In the genomic region with DNA sequence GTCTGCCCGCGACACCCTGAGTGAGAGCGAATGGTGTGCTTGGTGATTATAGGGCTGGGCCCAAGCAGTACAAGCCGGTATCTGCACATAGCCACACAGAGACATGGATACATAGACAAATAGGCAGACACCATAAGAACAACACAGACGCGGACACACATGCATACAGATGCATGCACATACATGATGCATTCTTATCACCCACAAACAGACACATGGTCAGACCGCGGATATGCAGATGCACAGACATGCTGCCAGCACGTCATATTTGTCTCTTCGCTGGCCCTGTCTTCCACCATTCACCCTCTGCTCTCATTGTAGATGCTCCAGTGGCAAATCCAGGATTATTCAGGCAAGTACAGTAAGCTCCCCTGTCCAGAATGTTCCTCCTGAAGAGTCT, we compare ENCODE assay signal across 30 mouse cellular contexts. TPM values are rescaled to one million over a fixed set of nuclear protein-coding genes. Genes with fewer than 3 reads are reported as not detected.
A peak's percentile ranks its signal among the peaks of the same experiment; 100 is the strongest.
DNase-seq lines count a peak whose midpoint lies in the region; ATAC-seq and TF ChIP-seq lines count a peak whose summit lies in the region.
"Had no signal": no experiment of that assay in that cellular context is flagged by ENCODE, and none has a peak within 500 bp of the region (broad histone marks: within the 10 kb centered on the region; RNA-seq: fewer than 3 reads in every experiment).

No protein-coding gene starts in this region.

- H3K9me3 ChIP-seq in liver, embryonic 14.5 days (ENCODE audit: control insufficient read depth, low read length): no peaks in the 10 kb centered on the region
- no peaks in the 10 kb centered on the region for H3K9me3 ChIP-seq in liver, embryonic 11.5 days (ENCODE audit: control insufficient read depth, low read length)
- no peaks in the 10 kb centered on the region for H3K9me3 ChIP-seq in megakaryocyte, embryonic 14.5 days
- H3K9me3 ChIP-seq: embryonic facial prominence, embryonic 10.5 days; embryonic facial prominence, embryonic 13.5 days; forebrain, embryonic 12.5 days; forebrain, embryonic 15.5 days; G1E; heart, embryonic 12.5 days; heart, embryonic 15.5 days; hindbrain, embryonic 10.5 days; hindbrain, embryonic 13.5 days had no signal

- H3K4me3 ChIP-seq in liver, embryonic 14.5 days (ENCODE audit: insufficient read depth in 1 of 2, low read depth in 2 of 2, low read length in 2 of 2): no peak overlapping the region
- no peak overlapping the region for H3K4me3 ChIP-seq in liver, embryonic 11.5 days (ENCODE audit: low read depth, low read length)
- peak overlapping the region; percentile 53 for H3K4me3 ChIP-seq in megakaryocyte, embryonic 14.5 days (replicated peaks)
- H3K4me3 ChIP-seq: embryonic facial prominence, embryonic 10.5 days; embryonic facial prominence, embryonic 13.5 days; erythroblast, embryonic 14.5 days; forebrain, embryonic 12.5 days; forebrain, embryonic 15.5 days; heart, embryonic 12.5 days; heart, embryonic 15.5 days; hindbrain, embryonic 10.5 days; hindbrain, embryonic 13.5 days had no signal

- TF ChIP-seq EP300 in liver, embryonic 14.5 days (IDR thresholded peaks at IDR 0.05; ENCODE audit: low read depth): no peak

- DNase-seq in liver, embryonic 14.5 days (ENCODE audit: low read depth in 3 of 3, low spot score in 3 of 3): peak in 2 of 3 experiments; percentile 26 to 59
- no peak for DNase-seq in liver, embryonic 11.5 days (ENCODE audit: low spot score)
- no peak for DNase-seq in adrenal gland, postnatal 36 days
- DNase-seq: adrenal gland, adult 2 months; adrenal gland, postnatal 14 days; B cell, adult 2 months; cerebellum, adult 11 months; cerebellum, adult 2 months; cerebellum, adult 9-11 months; cerebellum, postnatal 25 days; gastrocnemius, postnatal 25 days; heart, adult 18-20 months; heart, postnatal 10 days; heart, postnatal 36 days had no signal

- H3K4me2 ChIP-seq in liver, embryonic 14.5 days (ENCODE audit: low read depth): no peak overlapping the region
- no peak overlapping the region for H3K4me2 ChIP-seq in liver, embryonic 11.5 days
- H3K4me2 ChIP-seq: embryonic facial prominence, embryonic 13.5 days; forebrain, embryonic 12.5 days; forebrain, embryonic 15.5 days; heart, embryonic 12.5 days; heart, embryonic 15.5 days; hindbrain, embryonic 13.5 days had no signal

- H3K4me1 ChIP-seq in liver, embryonic 14.5 days (replicated peaks; ENCODE audit: control insufficient read depth in 2 of 2, insufficient read depth in 2 of 2, low read length in 1 of 2): no peaks in the 10 kb centered on the region
- H3K4me1 ChIP-seq in liver, embryonic 11.5 days (replicated peaks; ENCODE audit: control insufficient read depth, insufficient read depth, low read length): no peaks in the 10 kb centered on the region
- peaks cover 10% of the 10 kb centered on the region for H3K4me1 ChIP-seq in megakaryocyte, embryonic 14.5 days
- H3K4me1 ChIP-seq: embryonic facial prominence, embryonic 10.5 days; embryonic facial prominence, embryonic 13.5 days; forebrain, embryonic 12.5 days; heart, embryonic 12.5 days; heart, embryonic 15.5 days; hindbrain, embryonic 10.5 days; hindbrain, embryonic 13.5 days had no signal

- TF ChIP-seq CTCF in liver, embryonic 14.5 days (IDR thresholded peaks at IDR 0.05; ENCODE audit: low read depth): no peak

- 76% methylated on average over 10 of the region's 10 CpGs for WGBS in liver, embryonic 14.5 days (ENCODE audit: insufficient replicate concordance)
- WGBS in liver, embryonic 11.5 days: 83% methylated on average over 10 of the region's 10 CpGs

- H3K36me3 ChIP-seq in liver, embryonic 14.5 days (replicated peaks; ENCODE audit: control insufficient read depth, insufficient read depth, low read depth): no peaks in the 10 kb centered on the region
- H3K36me3 ChIP-seq in liver, embryonic 11.5 days (ENCODE audit: control insufficient read depth, insufficient read depth, low read length): no peaks in the 10 kb centered on the region
- H3K36me3 ChIP-seq in megakaryocyte, embryonic 14.5 days (replicated peaks; ENCODE audit: low read length): no peaks in the 10 kb centered on the region
- H3K36me3 ChIP-seq: embryonic facial prominence, embryonic 10.5 days; embryonic facial prominence, embryonic 13.5 days; forebrain, embryonic 12.5 days; forebrain, embryonic 15.5 days; G1E; heart, embryonic 12.5 days; heart, embryonic 15.5 days; hindbrain, embryonic 10.5 days; hindbrain, embryonic 13.5 days had no signal

- no peaks in the 10 kb centered on the region for H3K27me3 ChIP-seq in liver, embryonic 14.5 days (ENCODE audit: control insufficient read depth, insufficient read depth, low read length)
- no peaks in the 10 kb centered on the region for H3K27me3 ChIP-seq in liver, embryonic 11.5 days (replicated peaks; ENCODE audit: control insufficient read depth, insufficient read depth, low read length)
- peaks cover 23% of the 10 kb centered on the region for H3K27me3 ChIP-seq in megakaryocyte, embryonic 14.5 days (replicated peaks)
- H3K27me3 ChIP-seq: embryonic facial prominence, embryonic 13.5 days; forebrain, embryonic 15.5 days; heart, embryonic 12.5 days; hindbrain, embryonic 13.5 days had no signal

- no peak overlapping the region for H3K9ac ChIP-seq in liver, embryonic 14.5 days (replicated peaks)
- no peak overlapping the region for H3K9ac ChIP-seq in liver, embryonic 11.5 days (ENCODE audit: low read depth, low read length)
- H3K9ac ChIP-seq: embryonic facial prominence, embryonic 13.5 days; forebrain, embryonic 12.5 days; forebrain, embryonic 15.5 days; heart, embryonic 12.5 days; heart, embryonic 15.5 days; hindbrain, embryonic 13.5 days had no signal

- no peak overlapping the region for H3K27ac ChIP-seq in liver, embryonic 14.5 days
- no peak overlapping the region for H3K27ac ChIP-seq in liver, embryonic 11.5 days (ENCODE audit: low read depth, low read length)
- H3K27ac ChIP-seq: embryonic facial prominence, embryonic 10.5 days; embryonic facial prominence, embryonic 13.5 days; forebrain, embryonic 12.5 days; forebrain, embryonic 15.5 days; heart, embryonic 15.5 days; hindbrain, embryonic 10.5 days; hindbrain, embryonic 13.5 days had no signal

- no peak for ATAC-seq in liver, embryonic 14.5 days (ENCODE audit: insufficient read depth)
- ATAC-seq in liver, embryonic 11.5 days (replicated peaks; ENCODE audit: low FRiP score): no peak
- ATAC-seq in megakaryocyte, adult 5-6 weeks (ENCODE audit: poor library complexity, severe bottlenecking): no peak
- ATAC-seq in megakaryocyte-erythroid progenitor cell, adult 5-6 weeks (replicated peaks; ENCODE audit: low FRiP score, low TSS enrichment, poor library complexity, severe bottlenecking): 0 out of 2 replicates have a peak, but pooled peaks have one; percentile 25
- ATAC-seq: forebrain, embryonic 15.5 days; hindbrain, embryonic 16.5 days had no signal

RNA-seq across cellular contexts. Expression of a gene that starts 59.1 kb away (rescaled TPM):
- 0.05 and 0.06 TPM in 2 replicates for polyA plus RNA-seq in liver, embryonic 14.5 days (2012; rRNA removed)
- 0.45 and 0.51 TPM in 2 replicates for polyA plus RNA-seq in liver, embryonic 14.5 days (2014; fragmentation: Nextera tagmentation; extraction: Ambion mirVana)
- polyA plus RNA-seq in liver, embryonic 11.5 days (2014; fragmentation: Nextera tagmentation; extraction: Ambion mirVana): 0.30 and 0.47 TPM in 2 replicates
- polyA plus RNA-seq in megakaryocyte, embryonic 14.5 days (2012; ENCODE audit: insufficient read depth, low replicate concordance): not detected in 2 replicates
- not detected in 2 replicates for total RNA-seq in megakaryocyte, adult 5-6 weeks (2015)
- 0.29 TPM in 1 of 2 replicates, not detected in the other for total RNA-seq in megakaryocyte, adult 5-6 weeks (2017)
- 1.1 and 1.6 TPM in 2 replicates for total RNA-seq in megakaryocyte-erythroid progenitor cell, adult 5-6 weeks (2014; fragmentation: Nextera tagmentation)
- total RNA-seq in megakaryocyte-erythroid progenitor cell, adult 5-6 weeks (2017): 0.46 and 4.5 TPM in 2 replicates
- 1 to 10 TPM in 1 of 2 experiments, under 1 TPM in 1; 0.56 to 2.0 TPM for total RNA-seq in adrenal gland, postnatal 36 days (2021)
- total RNA-seq: CH12.LX; gastrocnemius, adult 8-10 months; gastrocnemius, postnatal 25 days had no signal
- polyA plus RNA-seq: erythroblast, embryonic 14.5 days; G1E had no signal

Comparison
In these comparisons a context has a peak if more than half of its experiments do, and no peak if none do; other contexts are left out.
1. DNase-seq: peak in liver, embryonic 14.5 days (2 of 3); none in liver, embryonic 11.5 days (single experiment) and adrenal gland, postnatal 36 days (0 of 2).